Mouse (Mus musculus) adrenal gland, adult 18-20 months (tissue): ENCODE data around the gene Cdh20. TPM values are rescaled to one million over a fixed set of nuclear protein-coding genes. Genes with fewer than 3 reads are reported as not detected.
"Not testable (repeated sequence)": the region's sequence is repeated elsewhere in the genome, so short reads cannot be mapped to it uniquely, and the experiment has no call there.

Experiments used
- DNase-seq, 2 experiments: peaks; one replicate each; pipeline ENCODE4 v3.0.0; 2021 to 2022; ENCODE audit warnings: low spot score in 2 of 2
- total RNA-seq, 2 experiments: library from RNA; stranded (reverse); gene quantifications; 1 replicate in 1 of 2; 2 replicates in 1 of 2; pipeline ENCODE4 v1.2.3; 2021

Gene Cdh20
- total RNA-seq, 2 experiments from 2014 or later, result 0.17 to 0.22 TPM

DNA sequence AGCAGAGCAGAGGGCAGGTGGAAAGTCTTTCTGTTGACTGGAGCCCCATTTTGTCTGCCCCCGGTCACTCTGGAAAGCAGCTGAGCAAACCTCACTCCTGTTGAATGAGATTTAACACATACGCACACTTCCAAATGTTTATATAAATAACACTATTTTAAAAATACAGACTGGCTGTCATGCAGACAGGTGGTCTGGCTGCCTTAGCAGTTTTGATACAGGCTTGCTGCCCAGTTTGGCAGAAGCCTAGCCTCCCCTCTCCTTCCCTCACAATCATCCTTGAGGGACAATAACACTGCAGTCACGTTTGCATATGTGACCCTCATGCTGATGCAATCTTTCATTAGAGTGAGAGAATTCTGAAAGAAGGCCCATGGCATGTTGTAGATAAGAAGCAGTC lies 144.1 kb downstream of the Cdh20 start:
- no peak for DNase-seq

DNA sequence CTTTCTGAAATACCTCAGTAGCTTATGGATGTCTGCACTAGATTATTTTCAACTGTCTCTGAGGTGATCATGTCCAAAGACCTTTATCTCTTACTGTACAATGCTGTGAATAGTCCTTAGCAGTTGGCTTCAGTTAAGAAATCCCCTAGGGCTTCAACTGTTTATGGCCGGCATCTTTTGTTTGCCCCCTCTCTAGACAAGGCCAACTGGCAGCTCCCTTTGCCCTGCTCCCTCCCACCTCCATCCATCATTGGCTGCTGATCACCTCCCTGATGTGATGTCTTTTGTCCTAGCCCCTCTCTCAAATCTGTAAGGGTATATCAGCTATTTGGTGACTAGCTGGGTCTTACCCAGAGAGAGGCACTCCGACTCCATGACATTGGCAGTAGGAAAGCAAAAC lies 148.2 kb downstream of the Cdh20 start:
- DNase-seq, result no peak

DNA sequence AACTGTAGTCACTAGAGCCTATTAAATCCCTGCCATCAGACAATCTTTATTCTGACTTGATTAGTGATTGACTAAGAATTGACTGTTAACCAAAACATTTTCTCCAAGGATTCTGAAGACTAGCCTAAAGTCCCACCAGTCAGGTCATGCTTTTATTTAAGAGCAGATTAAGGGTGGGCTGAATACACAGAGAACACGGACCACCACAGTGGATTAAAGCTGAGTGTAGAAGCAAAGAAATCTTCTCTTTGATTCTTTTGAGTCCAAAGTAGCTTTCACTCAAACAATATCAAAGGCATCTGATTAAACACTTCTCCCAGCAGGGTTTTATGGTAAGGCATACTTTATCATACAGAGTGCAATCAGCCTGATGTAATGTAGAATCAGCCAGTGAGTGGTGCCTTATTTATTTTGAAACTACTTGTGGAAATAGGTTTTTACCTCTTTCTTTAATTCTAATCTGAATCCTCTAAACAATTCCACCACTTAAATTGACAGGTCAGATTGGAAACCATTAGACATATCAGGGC lies 149.0 kb downstream of the Cdh20 start:
- DNase-seq, result no peak

DNA sequence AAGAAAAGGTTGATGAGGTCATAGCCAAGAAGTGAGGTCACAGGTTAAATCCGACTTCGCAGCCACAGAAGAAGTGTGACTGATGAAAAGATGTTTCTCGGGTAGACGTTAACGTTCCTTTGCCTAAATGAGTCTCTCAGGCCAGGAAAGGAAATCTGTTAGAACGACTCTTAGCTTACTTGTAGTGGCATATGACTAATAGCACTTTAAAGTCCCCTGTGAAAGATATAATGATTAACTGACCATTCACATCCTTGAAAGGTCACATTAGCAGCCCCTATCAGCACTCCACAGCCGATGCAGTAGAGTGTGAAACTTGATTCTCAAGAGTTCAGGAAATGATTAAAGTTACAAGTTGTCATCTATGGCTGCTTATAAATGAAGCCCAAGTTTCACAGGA lies 164.7 kb downstream of the Cdh20 start:
- no peak for DNase-seq

DNA sequence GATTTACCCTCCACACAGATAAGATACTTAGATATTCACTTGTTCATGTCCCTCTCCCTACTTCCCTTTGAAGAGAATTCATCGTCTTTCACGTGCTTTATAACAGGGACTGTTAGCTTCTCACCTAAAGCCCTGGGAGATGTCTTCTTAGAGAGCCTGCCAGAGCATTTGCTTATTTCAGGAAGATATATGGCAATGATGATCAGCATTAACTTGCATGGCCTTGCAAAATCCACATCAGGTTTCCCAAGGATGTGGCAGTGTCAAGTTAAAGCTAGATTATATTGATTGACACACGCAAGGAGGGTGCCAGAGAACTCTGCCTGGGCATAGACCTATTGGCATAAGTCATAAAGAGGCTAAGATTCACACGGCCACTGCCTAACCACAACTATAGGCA lies 168.6 kb downstream of the Cdh20 start:
- DNase-seq, result no peak

DNA sequence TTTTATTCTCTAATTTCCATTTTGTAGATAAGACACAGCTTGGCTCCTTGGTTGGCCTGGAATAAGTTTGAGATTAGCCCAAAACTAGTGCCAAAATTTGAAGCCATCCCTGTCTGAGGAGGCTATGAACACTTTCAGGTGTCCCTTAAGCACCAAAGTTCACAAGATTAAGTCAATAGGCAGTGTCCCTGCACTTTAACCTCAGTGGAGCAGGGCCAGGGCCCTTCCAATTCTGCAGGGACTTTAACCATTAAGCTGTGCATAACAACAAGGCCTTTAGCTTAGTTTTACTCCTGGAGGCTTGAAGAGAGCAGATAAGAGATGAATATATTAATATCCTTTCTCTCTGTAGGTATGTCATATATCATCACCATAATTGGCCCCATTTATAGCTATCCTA lies 170.8 kb downstream of the Cdh20 start:
- DNase-seq, result no peak

DNA sequence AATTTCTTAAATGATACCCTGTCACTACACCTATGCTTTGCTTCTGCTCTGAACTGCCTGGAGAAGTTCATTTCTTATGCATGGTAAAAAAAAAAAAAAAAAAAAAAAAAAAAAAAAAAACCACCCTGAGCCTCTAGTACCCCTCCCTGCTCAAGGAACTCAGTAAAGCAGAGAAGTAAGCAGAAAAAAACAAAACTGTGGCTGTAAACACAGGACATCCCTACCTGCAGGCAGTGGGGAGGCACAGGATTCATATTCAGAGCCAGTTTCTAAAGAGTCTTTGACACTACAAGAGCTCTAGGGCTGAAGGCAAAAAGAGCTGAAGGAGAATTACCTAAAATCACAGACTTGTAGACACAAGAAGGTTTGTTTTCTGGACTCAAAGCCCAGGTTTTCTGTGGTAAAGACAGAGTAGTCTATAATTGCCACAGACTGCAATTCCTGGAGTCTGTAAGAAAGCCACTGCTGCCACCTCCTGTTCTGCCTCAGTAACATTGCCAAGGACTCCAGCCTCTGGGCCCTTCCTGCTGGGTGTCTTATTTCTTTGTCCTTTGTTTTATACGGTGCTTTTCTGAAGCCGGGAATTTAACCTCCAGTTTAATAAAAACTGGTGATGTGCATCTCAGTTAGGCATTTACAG lies 176.3 kb downstream of the Cdh20 start:
- no peak for DNase-seq

DNA sequence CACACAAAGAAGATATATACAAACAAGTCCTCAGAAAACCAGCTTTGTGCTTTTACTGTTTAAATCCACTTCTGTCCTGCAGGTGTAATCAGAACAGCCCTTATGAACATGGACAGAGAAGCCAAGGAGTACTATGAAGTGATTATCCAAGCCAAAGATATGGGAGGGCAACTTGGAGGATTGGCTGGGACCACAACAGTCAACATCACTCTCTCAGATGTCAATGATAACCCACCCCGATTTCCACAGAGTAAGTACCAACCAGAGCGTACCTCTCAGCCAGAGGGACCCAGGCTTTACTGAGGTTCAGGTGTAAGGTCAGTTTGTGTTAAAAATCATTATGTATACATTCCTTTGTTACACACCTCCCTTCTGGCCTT lies 176.8 kb downstream of the Cdh20 start:
- DNase-seq, result no peak

DNA sequence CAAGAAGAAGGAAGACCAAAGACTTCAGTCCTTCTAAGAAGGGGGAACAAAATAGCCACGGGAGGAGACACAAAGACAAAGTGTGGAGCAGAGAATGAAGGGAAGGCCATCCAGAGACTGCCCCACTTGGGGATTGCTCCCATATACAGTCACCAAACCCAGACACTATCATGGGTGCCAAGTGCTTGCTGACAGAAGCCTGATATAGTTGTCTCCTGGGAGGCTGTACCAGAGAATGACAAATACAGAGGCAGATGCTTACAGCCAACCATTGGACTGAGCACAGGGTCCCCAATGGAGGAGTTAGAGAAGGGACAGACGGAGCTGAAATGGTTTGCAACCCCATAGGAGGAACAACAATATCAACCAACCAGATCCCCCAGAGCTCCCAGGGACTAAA lies 181.3 kb downstream of the Cdh20 start:
- DNase-seq, result not testable (repeated sequence)

DNA sequence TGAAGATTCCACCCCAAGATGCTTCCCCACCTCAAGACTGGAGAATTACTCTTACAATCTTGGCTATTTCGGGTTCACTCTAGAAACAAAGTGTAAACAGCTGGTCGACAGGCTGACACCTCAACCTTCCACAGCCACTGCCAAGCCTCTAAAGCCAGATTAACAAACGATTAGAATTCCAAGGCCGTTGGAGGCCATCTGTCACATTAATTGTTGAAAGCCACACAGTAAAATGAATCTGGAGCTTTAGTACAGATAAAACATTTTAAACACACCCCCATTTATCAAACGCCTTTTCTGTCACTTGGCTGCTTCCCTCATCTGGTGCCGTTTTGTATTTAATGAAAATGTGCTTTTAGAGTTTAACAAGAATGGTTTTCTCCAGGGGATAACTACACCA lies 188.7 kb downstream of the Cdh20 start:
- DNase-seq, result no peak

DNA sequence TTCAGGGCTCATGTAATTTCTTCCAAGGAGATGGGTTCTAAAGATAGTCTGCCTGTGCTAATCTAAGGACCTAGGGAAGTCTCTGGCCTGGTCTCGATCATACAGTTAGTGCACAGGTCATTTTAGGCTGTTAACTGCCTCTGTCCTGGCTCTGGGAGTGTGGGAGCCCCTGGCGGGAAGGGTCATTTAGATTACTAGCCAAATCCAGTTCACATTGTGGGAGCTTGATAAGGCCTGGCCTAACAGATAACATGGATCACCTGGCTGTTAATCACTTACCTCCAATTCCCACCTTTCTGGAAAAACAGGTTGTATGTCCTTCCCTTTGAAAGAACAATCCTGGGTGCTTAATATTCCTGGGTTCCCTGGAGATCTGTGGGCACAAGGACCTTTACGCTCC lies 193.3 kb downstream of the Cdh20 start:
- no peak for DNase-seq

DNA sequence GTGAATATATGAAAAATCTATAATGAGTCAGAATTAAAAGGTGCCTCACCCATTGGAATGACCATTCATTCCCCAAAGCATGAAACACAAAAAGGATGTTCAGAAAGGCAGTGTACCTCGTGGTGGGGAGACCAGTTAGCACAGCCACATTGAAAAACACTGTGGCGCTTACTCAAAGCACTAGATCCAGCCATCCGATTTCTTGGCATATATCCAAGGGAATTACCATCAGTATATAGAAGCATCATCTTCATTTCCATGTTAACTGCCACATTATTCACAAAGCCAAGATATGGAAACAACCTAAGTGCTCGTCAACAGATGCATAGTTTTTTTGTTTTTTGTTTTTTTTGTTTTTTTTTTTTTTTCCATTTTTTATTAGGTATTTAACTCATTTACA lies 193.9 kb downstream of the Cdh20 start:
- no peak for DNase-seq

DNA sequence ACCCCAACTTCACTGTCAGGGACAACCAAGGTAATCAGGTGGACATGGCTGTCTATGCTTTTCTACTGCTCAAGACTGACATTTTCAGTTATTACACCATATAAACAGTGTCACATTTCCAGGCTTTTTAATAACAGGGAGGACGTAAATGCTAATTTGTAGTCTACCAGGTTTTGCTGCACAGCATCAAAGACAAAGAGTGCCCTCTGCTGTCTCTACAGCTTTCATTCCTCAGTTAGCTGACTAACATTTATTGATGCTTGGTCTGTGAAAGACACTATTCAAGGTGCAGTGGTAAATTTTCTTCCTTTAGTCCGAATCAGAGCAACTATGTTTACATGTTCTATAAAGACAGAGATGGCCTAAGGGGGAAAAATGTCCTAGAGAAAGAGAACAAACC lies 210.7 kb downstream of the Cdh20 start:
- DNase-seq, result no peak

DNA sequence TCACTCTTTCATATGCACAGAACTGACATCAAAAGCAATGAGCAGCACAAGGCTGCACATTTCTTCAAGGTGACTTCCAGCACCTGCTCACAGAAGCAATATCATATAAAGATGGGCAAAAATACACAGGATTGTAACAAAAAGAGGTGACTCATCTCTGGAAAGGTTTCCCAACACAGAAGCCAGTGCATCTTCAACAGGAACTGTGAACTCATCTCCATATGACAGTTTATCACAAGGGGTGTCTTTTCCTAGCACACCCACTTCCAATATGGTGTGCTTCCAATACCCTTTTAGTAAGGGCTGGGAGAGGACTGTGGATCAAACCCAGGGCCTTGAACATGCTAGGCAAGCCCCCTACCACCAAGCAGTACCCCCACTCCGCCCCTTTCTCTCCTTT lies 211.9 kb downstream of the Cdh20 start:
- no peak for DNase-seq

DNA sequence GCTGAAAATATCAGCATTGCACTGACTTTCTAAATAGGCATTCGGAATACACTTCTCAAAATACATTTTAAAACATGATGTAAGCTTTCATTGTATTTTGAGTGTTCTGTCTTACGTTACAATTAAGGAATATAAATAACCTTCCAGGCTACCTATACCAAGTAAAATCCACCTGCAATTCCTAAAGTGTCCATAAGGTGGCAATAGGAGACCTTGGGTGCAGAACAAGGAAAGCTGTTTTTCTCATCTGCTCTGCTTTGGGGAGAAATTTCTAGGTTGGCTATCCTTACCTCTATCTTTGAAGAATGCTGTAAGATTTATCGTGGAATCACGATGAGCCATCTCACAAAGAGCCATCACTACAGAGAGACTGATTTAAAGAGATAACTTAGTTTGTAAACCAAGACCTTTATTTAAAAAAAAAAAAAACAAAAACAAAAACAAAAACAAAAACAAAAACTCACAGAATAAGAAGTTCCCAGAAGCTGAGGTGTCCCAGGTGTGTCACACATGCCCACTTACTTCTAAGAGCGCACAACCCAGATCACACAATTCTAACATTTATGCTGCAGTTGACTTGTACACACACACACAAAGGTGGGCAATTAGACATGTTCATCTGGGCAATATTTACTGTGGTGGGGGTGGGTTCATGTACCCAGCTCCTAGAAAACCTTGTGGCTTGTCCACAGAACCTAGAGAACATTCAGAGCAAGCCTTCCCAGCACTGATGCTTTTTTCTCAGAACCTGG lies 218.1 kb downstream of the Cdh20 start:
- DNase-seq, result no peak

DNA sequence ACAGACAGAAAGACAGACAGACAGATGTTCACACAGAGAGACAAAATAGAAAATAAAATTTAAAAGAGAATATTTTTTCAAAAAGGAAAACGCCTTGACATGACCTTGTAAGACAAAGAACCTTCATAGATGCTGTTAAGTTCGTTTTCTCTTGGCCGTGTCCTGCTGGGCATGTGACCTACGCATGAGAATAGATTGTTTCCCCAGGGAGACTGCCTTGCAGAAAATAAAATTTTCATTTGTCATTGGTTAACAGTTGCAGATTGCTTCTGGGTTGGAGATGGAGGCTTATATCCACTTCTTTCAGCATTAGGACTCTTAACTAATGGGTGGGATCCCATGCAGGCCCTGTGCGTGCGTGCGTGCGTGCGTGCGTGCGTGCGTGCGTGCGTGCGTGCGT lies 219.2 kb downstream of the Cdh20 start:
- DNase-seq, result no peak

DNA sequence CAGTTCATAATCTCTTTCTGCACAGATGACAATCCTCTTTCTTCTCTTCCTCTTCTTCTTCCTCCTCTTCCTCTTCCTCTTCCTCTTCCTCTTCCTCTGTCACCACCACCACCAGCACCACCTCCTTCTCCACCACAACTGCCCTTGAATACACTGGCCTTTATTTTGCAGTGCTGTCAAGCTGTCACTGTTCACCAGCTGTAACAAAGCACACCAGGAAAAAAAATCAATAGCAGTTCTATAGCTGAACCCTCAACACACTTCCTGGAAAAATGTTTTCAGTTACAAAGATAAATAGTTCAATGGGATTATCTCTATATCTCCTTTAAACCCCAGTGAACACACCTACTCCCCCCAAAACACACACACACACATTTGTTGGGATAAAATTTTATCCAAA lies 224.1 kb downstream of the Cdh20 start:
- DNase-seq, result no peak

DNA sequence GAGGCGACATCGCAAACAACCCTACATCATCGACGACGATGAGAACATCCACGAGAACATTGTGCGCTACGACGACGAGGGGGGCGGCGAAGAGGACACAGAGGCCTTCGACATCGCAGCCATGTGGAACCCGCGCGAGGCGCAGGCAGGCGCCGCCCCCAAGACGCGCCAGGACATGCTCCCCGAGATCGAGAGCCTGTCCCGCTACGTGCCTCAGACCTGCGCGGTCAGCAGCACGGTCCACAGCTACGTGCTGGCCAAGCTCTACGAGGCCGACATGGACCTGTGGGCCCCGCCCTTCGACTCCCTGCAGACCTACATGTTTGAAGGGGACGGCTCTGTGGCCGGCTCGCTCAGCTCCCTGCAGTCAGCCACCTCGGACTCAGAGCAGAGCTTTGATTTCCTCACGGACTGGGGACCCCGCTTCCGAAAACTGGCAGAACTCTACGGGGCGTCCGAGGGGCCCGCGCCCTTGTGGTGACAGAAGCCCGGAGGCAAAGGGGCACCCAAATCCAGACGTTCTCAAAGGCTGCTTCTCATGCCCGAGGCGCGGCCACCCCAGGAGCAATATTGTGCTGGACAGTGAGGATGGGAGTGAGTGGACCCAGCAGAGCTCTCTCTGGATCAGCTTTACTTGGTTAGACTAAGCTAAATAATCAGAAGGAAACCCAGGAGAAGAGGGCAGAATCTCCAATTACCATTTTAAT lies 225.7 kb downstream of the Cdh20 start:
- no peak for DNase-seq

DNA sequence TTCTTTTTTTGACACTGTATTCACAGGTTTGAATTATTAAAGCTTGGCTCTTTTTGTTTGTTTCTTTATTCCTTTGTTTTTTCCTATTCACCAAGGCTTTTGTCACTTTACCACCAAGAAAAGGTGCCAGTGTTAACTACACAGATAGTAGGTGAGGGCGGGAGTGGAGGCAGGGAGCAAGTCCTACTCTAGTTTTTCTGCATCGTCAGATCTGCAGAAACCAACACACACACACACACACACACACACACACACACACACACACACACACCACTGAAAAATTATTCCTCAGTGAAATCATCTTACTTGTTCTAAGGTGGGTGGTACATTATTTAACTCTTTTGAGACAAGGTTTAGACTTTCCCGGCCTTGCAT lies 226.3 kb downstream of the Cdh20 start:
- no peak for DNase-seq

DNA sequence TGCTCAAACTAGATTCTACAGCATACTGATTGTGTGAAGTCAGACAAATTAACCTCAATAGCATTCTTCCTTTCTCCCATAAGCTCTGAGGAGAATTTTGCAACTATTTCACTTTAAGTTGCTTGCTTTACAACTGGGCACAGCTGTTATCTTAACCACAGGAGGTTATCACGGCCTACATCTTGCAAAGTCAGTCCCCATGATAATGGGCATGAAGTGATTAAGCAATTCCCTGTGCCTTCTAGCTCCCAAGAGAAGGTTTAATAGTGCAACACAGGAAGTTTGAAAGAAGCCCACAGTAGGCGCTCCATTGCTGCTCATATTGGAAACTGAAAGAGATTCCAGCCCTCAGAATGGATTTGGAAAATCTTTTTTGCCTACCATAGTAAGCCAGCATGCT lies 229.5 kb downstream of the Cdh20 start:
- DNase-seq, result no peak

DNA sequence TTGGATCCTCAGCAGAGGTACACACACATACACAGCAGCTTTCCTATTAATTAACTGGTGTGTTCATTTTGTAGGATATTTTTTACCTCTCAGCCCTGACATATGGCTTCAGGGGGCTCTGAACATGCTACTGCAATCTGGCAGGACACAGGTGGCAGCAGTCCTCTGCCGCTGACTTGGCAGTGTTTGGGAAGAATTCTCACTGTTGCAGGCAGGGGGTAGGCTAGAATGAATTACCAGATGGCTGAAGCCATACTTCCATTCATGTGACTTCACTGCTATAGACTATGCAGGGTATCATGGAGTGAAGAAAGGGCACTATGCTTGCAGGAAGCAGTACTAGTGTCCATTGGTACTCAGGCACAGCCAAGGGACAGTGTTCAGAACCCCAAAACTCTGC lies 233.8 kb downstream of the Cdh20 start:
- no peak for DNase-seq

DNA sequence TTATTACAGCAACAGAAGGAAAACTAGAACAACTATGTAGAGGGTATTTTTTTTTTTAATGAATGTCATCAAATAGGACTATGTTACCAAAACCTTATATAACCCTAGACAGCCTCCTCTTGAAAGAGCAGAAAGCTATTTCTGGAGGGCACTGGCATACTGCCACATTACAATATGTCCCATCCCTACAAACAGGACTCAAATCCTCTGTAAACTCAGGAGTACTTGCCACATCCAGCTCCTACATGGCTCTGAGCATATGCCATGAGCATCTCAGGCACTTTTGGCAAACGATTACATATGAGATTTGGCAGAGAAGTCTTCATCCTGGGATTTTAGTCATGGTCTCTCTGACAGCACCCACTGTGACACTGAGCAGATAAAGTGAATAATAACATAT lies 235.5 kb downstream of the Cdh20 start:
- no peak for DNase-seq
